Mouse (Mus musculus) kidney, embryonic 16.5 days (tissue): ENCODE results near the gene Abhd14a. TPM values are rescaled to one million over a fixed set of nuclear protein-coding genes. Genes with fewer than 3 reads are reported as not detected.

Source experiments
- ATAC-seq: fragments of 200-750 bp; cut with Nextera tagmentation; 2 replicates; pipeline ENCODE4 v1.8.0; 2017; ENCODE audit warnings: moderate TSS enrichment; ENCODE audit not compliant: low FRiP score, low TSS enrichment
- H3K27ac ChIP-seq: fragments of 300-500 bp; sonication (generic); 2 replicates; pipeline ENCODE4 v1.5.1; 2014; ENCODE audit warnings: low read length
- H3K27me3 ChIP-seq: fragments of 300-500 bp; sonication (generic); 2 replicates; pipeline ENCODE4 v1.6.1; 2014; ENCODE audit warnings: low read length, control low read depth, mixed read lengths; ENCODE audit not compliant: insufficient read depth
- H3K36me3 ChIP-seq: fragments of 300-500 bp; sonication (generic); 2 replicates; pipeline ENCODE4 v1.6.1; 2014; ENCODE audit warnings: low read length, control low read depth, mixed read lengths; ENCODE audit not compliant: insufficient read depth
- H3K4me1 ChIP-seq: fragments of 300-500 bp; sonication (generic); 2 replicates; pipeline ENCODE4 v1.6.1; 2014; ENCODE audit warnings: low read length, control low read depth, mixed read lengths; ENCODE audit not compliant: insufficient read depth
- H3K4me2 ChIP-seq: fragments of 300-500 bp; sonication (generic); replicated peaks from 2 replicates; pipeline ENCODE4 v1.6.1; 2014; ENCODE audit warnings: low read depth, low read length
- H3K4me3 ChIP-seq: fragments of 300-500 bp; sonication (generic); 2 replicates; pipeline ENCODE4 v1.5.1; 2014; ENCODE audit warnings: mild to moderate bottlenecking, low read length
- H3K9ac ChIP-seq: fragments of 300-500 bp; sonication (generic); replicated peaks from 2 replicates; pipeline ENCODE4 v1.6.1; 2014; ENCODE audit warnings: low read length
- H3K9me3 ChIP-seq: fragments of 300-500 bp; sonication (generic); 2 replicates; pipeline ENCODE4 v1.6.1; 2016; ENCODE audit warnings: low read length, control low read depth
- WGBS: fragments of 180-500 bp; shearing (Covaris S2); extraction: QIAGEN DNeasy Blood & Tissue Kit; methylation state at CpG from one replicate; pipeline ENCODE4 v1.1.7; 2014; 5-methylcytosine and 5-hydroxymethylcytosine counted together
- polyA plus RNA-seq: library from polyadenylated mRNA; unstranded; fragments of >200 nt; fragmentation: Nextera tagmentation; extraction: Ambion mirVana; gene quantifications from 2 replicates; pipeline ENCODE4 v1.2.1, GENCODE M21; 2015

Gene Abhd14a
- polyA plus RNA-seq, 1 experiment from 2014 or later = 70.3 TPM

GRCm38 (mm10) chr9:106394649-106395602 lies 52.6 kb downstream of the Abhd14a start:
- Histone ChIP-seq H3K27me3 (no peaks in the 10 kb centered on the region), H3K27ac (no peak overlapping the region), H3K4me1 (peaks cover 19% of the 10 kb centered on the region), H3K9me3 (no peaks in the 10 kb centered on the region), H3K4me3 (no peak overlapping the region), H3K36me3 (no peaks in the 10 kb centered on the region), H3K4me2 (no peak overlapping the region), H3K9ac (peak overlapping the region; percentile 39)
- WGBS = 50% methylated on average over 11 of the region's 11 CpGs
- peak; percentile 55; the same call in 1 of the 2 replicates for ATAC-seq

- no peak overlapping the region for H3K4me3 ChIP-seq
- H3K4me1 ChIP-seq = peaks cover 19% of the 10 kb centered on the region
- H3K27ac ChIP-seq = no peak overlapping the region
- 0 out of 2 replicates have a peak, but pooled peaks cover 2% of the 10 kb centered on the region for H3K9me3 ChIP-seq
- no peak for ATAC-seq
- H3K9ac ChIP-seq = no peak overlapping the region
- H3K27me3 ChIP-seq = no peaks in the 10 kb centered on the region
- no peak overlapping the region for H3K4me2 ChIP-seq
- WGBS = 81% methylated on average over 8 of the region's 8 CpGs
- no peaks in the 10 kb centered on the region for H3K36me3 ChIP-seq
These were observed 53.9 kb downstream of the Abhd14a start for GRCm38 (mm10) chr9:106393548-106393947.

GRCm38 (mm10) chr9:106392828-106393527 lies 54.5 kb downstream of the Abhd14a start:
- 61% methylated on average over 11 of the region's 11 CpGs for WGBS
- H3K4me1 ChIP-seq = peaks cover 19% of the 10 kb centered on the region
- ATAC-seq = no peak; the same call in 1 of the 2 replicates
- H3K4me3 ChIP-seq = no peak overlapping the region
- H3K27me3 ChIP-seq = no peaks in the 10 kb centered on the region
- no peak overlapping the region for H3K4me2 ChIP-seq
- H3K9ac ChIP-seq = no peak overlapping the region
- 0 out of 2 replicates have a peak, but pooled peaks cover 2% of the 10 kb centered on the region for H3K9me3 ChIP-seq
- H3K27ac ChIP-seq = no peak overlapping the region
- H3K36me3 ChIP-seq = no peaks in the 10 kb centered on the region

Other genes starting within 250 kb of the Abhd14a start
- 56.8 and 58.8 TPM in 2 replicates for gene Ppm1m, start 247.9 kb downstream of the Abhd14a start, polyA plus RNA-seq
- gene Twf2, start 244.6 kb downstream of the Abhd14a start, polyA plus RNA-seq = 72.7 and 75.5 TPM in 2 replicates
- gene Tlr9, start 225.1 kb downstream of the Abhd14a start, polyA plus RNA-seq = 0.07 TPM in 1 of 2 replicates, not detected in the other
- gene Alas1, start 199.0 kb downstream of the Abhd14a start, polyA plus RNA-seq = 122 and 128 TPM in 2 replicates
- 28.4 and 29.2 TPM in 2 replicates for gene Poc1a, start 166.6 kb downstream of the Abhd14a start, polyA plus RNA-seq
- gene Dusp7, start 79.0 kb downstream of the Abhd14a start, polyA plus RNA-seq = 13.6 and 13.7 TPM in 2 replicates
- 947 and 1,016 TPM in 2 replicates for gene Rpl29, start 18.2 kb downstream of the Abhd14a start, polyA plus RNA-seq
- 59.1 and 62.4 TPM in 2 replicates for gene Acy1, start 9.4 kb downstream of the Abhd14a start, polyA plus RNA-seq
- gene Abhd14b, start 219 bp downstream of the Abhd14a start, polyA plus RNA-seq = 45.5 and 48.3 TPM in 2 replicates
- 119 and 136 TPM in 2 replicates for gene Pcbp4, start 5.6 kb upstream of the Abhd14a start, polyA plus RNA-seq
- gene Gpr62, start 18.3 kb upstream of the Abhd14a start, polyA plus RNA-seq = 0.31 and 0.41 TPM in 2 replicates
- gene Rrp9, start 28.3 kb upstream of the Abhd14a start, polyA plus RNA-seq = 56.2 and 59.5 TPM in 2 replicates
- 3.3 and 3.5 TPM in 2 replicates for gene Parp3, start 29.3 kb upstream of the Abhd14a start, polyA plus RNA-seq
- not detected in 2 replicates for gene Iqcf1, start 52.3 kb upstream of the Abhd14a start, polyA plus RNA-seq
- not detected in 2 replicates for gene Iqcf5, start 66.9 kb upstream of the Abhd14a start, polyA plus RNA-seq
- gene Iqcf3, start 114.0 kb upstream of the Abhd14a start, polyA plus RNA-seq = not detected in 2 replicates
- gene Iqcf4, start 123.3 kb upstream of the Abhd14a start, polyA plus RNA-seq = not detected in 2 replicates
- gene Iqcf6, start 178.9 kb upstream of the Abhd14a start, polyA plus RNA-seq = not detected in 2 replicates
- not detected in 2 replicates for gene Grm2, start 208.4 kb upstream of the Abhd14a start, polyA plus RNA-seq
- 84.1 and 88.0 TPM in 2 replicates for gene Tex264, start 238.2 kb upstream of the Abhd14a start, polyA plus RNA-seq